Mouse (Mus musculus): ENCODE results near the gene Srgn.
"Not testable (repeated sequence)": the region's sequence is repeated elsewhere in the genome, so short reads cannot be mapped to it uniquely, and the experiment has no call there.

Srgn gene

DNA sequence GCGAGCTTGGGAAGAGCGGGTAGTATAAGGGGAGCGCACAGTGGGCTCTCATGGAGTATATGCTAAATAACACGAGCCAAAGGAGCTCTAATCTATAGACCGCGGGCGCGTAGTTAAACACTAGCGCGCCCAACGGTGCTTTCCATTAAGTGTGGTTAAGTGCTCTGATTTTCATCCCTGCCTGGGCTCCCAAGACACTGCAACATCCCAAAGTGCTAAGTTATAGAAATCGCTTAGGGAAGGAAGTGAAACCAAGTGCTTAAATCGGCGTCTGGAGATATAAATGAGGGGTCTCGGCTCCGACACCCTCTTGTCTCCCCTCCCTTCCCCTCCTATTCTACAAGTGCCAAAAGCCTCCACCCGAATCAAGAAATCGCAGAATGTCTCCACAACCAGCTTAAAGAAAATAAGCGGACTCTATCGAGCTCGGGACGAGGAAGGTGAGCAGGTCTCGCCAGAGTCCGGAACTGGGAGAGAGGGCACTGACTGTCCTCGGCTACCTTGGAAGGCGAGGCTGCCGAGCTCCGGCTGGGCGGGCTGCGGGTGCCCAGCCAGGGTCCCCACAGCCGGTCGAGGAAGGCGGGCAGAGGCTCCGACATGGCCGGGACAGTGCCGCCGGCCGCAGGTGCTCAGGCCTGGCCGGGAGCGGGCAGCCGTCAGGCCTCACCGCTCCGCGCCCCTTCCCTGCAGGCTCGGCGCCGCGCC lies 41.2 kb downstream of the Srgn start:
- DNase-seq (ENCODE audit: low spot score in 2 of 2), result no peak

DNA sequence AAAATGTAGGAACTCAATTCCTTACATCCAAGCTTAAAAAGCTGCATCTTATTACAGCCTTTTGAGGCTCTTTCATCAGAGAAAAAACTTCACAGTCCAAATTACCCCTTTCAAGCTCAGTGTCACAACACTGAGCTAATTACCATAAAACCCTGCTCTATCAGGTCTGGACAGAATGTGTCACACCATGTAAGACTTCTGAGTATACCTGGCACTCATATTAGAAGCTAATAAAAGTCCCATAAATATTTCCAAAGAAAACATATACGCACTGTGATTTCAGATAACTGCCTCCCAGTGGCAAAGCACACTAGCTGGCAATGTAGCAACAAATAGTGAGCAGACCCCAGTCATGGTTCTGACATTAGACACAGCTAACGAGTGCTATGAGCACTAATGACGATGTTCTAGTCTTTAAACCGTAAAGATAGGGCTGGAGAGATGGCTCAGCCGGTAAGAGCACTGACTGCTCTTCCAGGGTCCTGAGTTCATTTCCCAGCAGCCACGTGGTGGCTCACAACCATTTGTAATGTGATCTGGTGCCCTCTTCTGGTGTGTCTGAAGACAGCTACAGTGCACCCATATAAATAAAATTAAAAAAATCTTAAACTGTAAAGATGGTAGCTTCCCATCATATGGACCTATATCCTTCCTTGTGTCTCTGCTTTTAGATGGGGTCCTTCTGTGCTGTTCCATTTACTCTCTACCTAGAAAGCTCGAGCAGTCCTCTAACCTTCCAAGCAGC lies 46.0 kb downstream of the Srgn start:
- no peak for DNase-seq (ENCODE audit: low spot score in 2 of 2)

DNA sequence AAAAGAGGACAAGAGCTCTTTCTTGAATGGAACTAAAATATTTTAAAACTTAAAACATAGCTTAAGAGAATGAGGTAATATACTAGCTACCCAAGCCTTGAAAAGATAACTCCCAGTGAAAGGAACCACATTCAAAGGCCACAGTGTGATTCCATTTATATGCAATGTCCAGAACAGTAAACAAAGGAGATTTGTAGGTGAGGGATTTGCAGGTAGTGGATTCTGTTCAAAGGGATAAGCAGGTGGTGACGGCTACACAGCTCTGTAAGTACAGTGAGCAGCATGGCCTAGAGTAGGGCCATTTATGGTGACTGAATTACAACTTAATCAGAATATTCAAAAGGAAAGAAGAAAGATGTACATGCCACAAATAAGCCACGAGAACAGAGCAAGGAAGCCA lies 50.3 kb downstream of the Srgn start:
- DNase-seq (ENCODE audit: low spot score in 2 of 2), result no peak

DNA sequence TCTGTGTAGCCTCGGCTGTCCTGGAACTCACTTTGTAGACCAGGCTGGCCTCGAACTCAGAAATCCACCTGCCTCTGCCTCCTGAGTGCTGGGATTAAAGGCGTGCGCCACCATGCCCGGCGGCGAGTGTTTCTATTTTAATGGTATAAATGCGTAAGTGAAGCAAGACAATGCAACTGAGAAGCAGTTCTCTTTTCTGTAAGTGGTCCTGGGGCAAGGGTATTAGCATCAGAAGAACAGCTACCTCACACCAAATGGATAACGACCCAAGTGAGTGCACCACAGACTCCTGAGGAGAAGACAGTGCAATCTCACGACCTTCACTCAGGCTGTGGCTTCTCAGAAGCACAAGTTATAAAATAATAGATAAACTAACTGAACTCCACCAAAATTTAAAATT lies 52.3 kb downstream of the Srgn start:
- DNase-seq (ENCODE audit: low spot score in 2 of 2), result no peak

DNA sequence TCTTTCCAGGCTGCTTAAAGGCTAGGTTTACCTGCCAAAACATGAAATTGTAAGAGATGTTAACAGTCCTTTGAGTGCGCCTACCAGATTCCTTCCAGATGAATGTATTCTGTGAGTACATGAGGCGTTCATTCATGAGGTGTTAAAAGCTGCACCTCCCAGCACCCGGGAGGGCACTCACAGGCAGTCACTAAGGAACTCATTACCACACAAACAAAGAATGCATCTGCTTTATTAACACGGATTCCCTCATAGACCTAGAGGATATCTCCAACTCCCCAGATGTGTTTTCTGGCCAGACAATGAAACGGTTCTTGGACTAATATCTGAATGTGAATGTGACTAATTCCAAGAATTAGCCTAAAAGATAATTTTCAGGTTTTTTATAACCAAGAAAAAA lies 56.1 kb downstream of the Srgn start:
- no peak for DNase-seq (ENCODE audit: low spot score in 2 of 2)

DNA sequence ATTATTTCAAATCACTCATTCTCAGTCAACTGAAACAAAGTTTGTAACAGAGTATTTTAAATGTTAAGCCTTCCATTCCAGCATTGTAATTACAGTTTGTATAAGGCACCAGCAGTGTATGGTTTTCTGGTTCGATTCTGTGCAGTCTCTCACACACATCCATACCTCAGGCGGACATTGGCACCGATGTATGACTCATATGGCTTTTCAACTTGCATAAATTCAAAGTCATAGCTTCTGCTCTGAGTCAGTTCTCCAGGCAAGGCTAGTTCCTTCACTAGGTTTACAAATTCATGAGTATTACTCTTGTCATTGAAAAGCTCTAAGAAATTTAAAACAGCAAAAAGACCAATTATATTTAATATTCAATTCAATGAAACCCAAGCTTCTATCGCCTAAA lies 57.5 kb downstream of the Srgn start:
- DNase-seq (ENCODE audit: low spot score in 2 of 2), result no peak

DNA sequence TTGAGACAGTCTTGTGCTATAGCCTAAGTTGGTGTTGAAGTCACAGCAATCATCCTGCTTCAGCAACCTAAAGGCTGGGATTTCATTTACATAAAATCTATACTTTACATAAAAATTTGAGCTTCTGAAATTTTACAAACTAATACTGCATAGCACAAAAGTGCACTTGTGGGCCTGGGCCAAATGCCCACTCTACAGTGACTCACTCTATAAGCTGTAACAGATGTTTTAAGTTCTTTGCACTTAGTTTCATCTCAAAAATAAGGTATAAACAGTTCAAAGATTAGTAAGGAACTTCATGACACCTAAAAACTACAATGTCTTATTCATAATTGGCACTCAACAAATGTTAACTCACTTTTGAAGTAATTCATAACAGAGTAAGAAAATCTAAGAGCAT lies 65.9 kb downstream of the Srgn start:
- no peak for DNase-seq (ENCODE audit: low spot score in 2 of 2)

DNA sequence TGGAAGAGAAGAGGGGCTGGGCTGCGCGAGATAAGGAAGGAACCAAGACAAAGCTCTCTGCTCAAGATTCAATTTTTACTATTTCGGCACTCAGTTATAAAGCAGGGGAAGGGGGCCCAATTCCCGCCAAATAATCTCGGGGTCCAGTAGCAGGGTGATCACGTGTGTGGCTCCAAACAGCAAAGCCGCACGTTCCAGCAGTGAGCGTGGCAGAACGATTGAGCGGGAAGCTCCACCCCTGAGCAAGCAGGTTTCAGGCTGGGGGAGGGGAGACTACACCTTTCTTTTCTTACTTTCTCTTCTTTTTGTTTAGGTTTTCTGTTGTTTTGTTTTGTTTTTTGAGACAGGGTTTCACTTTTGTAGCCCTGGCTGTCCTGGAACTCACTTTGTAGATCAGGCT lies 75.2 kb downstream of the Srgn start:
- not testable (repeated sequence) for DNase-seq (ENCODE audit: low spot score in 2 of 2)

DNA sequence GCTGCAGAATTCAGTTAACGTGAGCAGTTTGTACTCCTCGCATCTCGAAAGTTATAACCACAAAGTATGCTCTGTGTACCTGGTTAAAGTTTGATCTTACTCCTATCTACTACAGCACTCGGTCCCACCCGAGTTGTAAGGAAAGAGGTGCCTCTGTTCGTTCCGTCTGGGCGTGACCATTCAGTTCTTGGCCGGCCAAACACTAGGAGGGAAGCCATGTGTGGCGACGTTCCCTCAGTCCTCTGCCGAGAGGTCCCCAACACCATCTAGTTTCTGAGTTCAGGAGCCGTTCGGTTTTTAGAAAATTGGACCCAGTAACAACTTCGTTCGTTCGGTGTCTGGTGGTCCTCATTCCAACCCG lies 77.0 kb downstream of the Srgn start:
- no peak for DNase-seq (ENCODE audit: low spot score in 2 of 2)

DNA sequence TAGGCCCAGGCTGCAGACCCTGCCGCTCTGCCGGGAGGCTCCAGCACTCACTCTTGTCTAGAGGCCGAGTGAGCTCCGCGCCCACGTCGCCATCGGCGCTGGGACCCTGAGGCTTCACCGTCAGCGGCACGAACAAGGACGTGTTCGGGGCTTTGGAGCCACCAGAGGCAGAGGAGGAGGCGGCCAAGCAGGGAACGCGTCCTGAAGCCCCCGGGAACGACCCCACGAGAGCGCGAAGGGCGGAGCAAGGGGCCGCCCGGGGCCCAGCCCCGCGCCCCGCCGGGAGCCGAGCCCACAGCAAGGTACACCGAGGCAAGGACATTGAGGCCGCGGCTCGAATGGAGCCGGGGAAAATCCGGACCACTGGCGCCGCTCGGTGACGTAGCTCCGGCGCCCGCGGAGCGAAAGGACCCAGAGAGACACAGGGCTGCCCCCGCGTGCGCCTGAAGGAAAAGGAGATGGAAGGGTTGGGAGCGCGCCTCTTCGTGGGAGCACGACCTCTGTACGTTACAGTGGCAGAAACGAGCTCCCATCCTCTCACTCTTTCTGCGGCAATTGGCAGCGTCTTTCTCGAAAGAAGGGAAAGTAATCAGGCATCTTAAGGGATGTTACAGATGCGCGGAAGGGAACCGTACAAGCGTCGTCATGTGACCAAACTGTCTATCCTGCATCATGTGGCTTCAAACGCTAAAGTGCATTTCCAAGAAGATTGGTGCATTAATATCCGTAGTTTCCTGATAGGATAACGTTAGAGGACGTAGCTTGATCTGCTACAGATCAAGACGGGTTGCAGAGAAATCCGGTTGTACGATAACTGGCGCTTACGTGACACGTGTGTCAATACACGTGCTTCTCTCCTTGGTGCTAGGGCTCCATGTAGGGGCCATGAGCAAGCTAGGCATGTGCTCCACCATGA lies 77.6 kb downstream of the Srgn start, which contains the start of the genes 4930507D05Rik and Supv3l1:
4930507D05Rik (plus strand) TSS at position 126 of the 916 bp plus-strand sequence.
Supv3l1 (minus strand) TSS at position 375 of the 916 bp plus-strand sequence.
- peak; percentile 76 to 85 for DNase-seq (ENCODE audit: low spot score in 2 of 2)

All from spleen, postnatal 36 days (tissue).